Mouse (Mus musculus): ENCODE results near the gene Stra8. TPM values are rescaled to one million over a fixed set of nuclear protein-coding genes. Genes with fewer than 3 reads are reported as not detected.
A peak's percentile ranks its signal among the peaks of the same experiment; 100 is the strongest.

Gene Stra8
- polyA plus RNA-seq, 1 experiment: not detected

DNA sequence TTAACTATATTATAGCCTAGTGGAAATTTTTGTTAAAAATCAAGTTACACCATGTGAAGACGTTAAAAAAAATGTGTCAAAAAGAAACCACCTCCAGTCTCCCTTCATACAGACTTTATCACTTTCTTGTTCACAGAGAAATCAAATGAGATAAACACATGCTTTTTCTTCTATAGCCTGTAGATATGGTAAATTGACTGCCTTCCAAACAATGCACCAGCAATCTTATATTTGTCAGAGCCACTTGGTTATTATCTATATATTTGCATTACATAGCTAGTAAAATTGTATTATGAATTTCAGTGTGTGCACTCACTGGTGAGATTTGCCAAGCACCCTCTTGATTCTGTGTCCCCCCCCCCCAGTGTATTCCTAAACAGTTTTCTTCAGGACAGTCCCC, 12.7 kb downstream of the Stra8 start:
- no peak overlapping the region for H3K4me2 ChIP-seq (ENCODE audit: low read depth)
- H3K36me3 ChIP-seq (ENCODE audit: control insufficient read depth, insufficient read depth): no peaks in the 10 kb centered on the region
- TF ChIP-seq E2F4 (IDR thresholded peaks at IDR 0.05; ENCODE audit: insufficient read depth) (no peak), CEBPB (IDR thresholded peaks at IDR 0.05; ENCODE audit: insufficient read depth, poor library complexity, severe bottlenecking) (no peak), MYOD1 (IDR thresholded peaks at IDR 0.05; ENCODE audit: control insufficient read depth in 1 of 3, insufficient read length in 2 of 3, low read depth in 2 of 3) (no peak), TCF3 (IDR thresholded peaks at IDR 0.05; ENCODE audit: insufficient read length, low read depth) (no peak), SRF (IDR thresholded peaks at IDR 0.05; ENCODE audit: control insufficient read depth, insufficient read length, low read depth) (no peak), POLR2AphosphoS2 (IDR thresholded peaks at IDR 0.05; ENCODE audit: insufficient read length, low read depth) (no peak), MYOG (IDR thresholded peaks at IDR 0.05; ENCODE audit: control insufficient read depth in 1 of 3, insufficient read depth in 1 of 3, insufficient read length in 2 of 3, low read depth in 2 of 3) (no peak), POLR2A (IDR thresholded peaks at IDR 0.05; ENCODE audit: insufficient read length, low read depth) (no peak), USF1 (IDR thresholded peaks at IDR 0.05; ENCODE audit: low read depth) (no peak), TCF12 (IDR thresholded peaks at IDR 0.05; ENCODE audit: insufficient read depth, poor library complexity, severe bottlenecking) (no peak), MAX (IDR thresholded peaks at IDR 0.05; ENCODE audit: low read depth) (no peak)
- H3K4me3 ChIP-seq: no peak overlapping the region
- H3K27me3 ChIP-seq (ENCODE audit: control insufficient read depth, insufficient read depth, insufficient read length): peaks cover 7% of the 10 kb centered on the region
- no peak overlapping the region for H3ac ChIP-seq (ENCODE audit: control insufficient read depth, insufficient read length)
- no peaks in the 10 kb centered on the region for H3K79me2 ChIP-seq (ENCODE audit: control insufficient read depth, insufficient read depth)

DNA sequence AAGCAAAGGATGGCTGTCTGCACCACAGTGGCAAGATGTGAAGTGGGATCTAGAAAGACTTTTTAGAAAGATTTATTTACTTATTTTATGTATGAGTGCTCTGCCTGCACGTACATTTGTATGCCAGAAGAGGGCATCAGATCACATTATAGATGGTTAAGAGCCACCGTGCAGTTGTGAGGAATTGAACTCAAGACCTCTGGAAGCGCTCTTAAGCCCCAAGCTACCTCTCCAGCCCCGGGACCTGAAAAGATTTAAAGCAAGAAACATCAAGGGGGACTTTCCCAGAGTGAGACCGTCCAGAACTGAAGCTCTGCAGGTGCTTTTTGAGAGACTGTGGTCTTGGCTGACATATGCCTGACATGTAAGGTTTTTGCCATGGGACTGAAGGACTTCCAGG, 16.8 kb downstream of the Stra8 start:
- Histone ChIP-seq H3ac (ENCODE audit: control insufficient read depth, insufficient read length) (no peak overlapping the region), H3K4me2 (ENCODE audit: low read depth) (no peak overlapping the region), H3K79me2 (ENCODE audit: control insufficient read depth, insufficient read depth) (no peaks in the 10 kb centered on the region), H3K36me3 (ENCODE audit: control insufficient read depth, insufficient read depth) (no peaks in the 10 kb centered on the region), H3K4me3 (no peak overlapping the region), H3K27me3 (ENCODE audit: control insufficient read depth, insufficient read depth, insufficient read length) (peaks cover 7% of the 10 kb centered on the region)
- no peak for TF ChIP-seq TCF3 (IDR thresholded peaks at IDR 0.05; ENCODE audit: insufficient read length, low read depth)
- no peak for TF ChIP-seq SRF (IDR thresholded peaks at IDR 0.05; ENCODE audit: control insufficient read depth, insufficient read length, low read depth)
- TF ChIP-seq E2F4 (IDR thresholded peaks at IDR 0.05; ENCODE audit: insufficient read depth): no peak

DNA sequence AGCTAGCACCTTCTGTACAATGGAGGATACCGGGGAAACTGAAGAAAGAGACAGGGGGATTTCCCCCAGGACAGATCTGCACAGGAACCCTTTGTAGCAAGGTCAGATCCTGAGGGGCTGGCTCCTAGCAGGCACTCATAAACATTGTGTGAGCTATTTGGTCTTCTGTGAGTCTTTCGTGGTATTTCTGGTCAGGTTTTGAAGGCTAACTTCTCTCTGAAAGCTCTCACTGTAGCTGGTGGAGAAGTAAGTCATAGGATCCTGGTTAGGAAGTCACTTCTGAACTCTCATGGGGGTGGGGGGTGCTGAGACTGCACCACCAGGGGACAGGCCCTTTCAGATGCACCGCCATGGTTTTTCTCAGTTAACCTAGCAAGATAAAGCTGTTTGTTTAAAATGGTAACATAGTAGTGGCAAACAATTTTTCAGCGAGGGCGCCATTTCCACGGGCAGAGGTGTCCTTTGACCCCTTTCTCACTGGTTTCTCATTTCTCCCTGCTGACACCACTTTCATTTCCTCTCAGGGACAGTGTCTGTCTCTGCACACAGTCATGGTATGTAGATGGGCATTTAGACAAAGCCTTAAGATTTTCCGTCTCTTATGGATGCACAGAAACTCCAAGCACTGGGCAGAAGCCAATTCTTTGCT, 18.4 kb downstream of the Stra8 start:
- H3K36me3 ChIP-seq (ENCODE audit: control insufficient read depth, insufficient read depth): no peaks in the 10 kb centered on the region
- peak overlapping the region; percentile 51 for H3K4me2 ChIP-seq (ENCODE audit: low read depth)
- H3K27me3 ChIP-seq (ENCODE audit: control insufficient read depth, insufficient read depth, insufficient read length): peaks cover 7% of the 10 kb centered on the region
- H3K79me2 ChIP-seq (ENCODE audit: control insufficient read depth, insufficient read depth): no peaks in the 10 kb centered on the region
- H3ac ChIP-seq (ENCODE audit: control insufficient read depth, insufficient read length): no peak overlapping the region
- TF ChIP-seq TCF12 (IDR thresholded peaks at IDR 0.05; ENCODE audit: insufficient read depth, poor library complexity, severe bottlenecking): no peak
- no peak for TF ChIP-seq SRF (IDR thresholded peaks at IDR 0.05; ENCODE audit: control insufficient read depth, insufficient read length, low read depth)
- TF ChIP-seq REST (IDR thresholded peaks at IDR 0.05; ENCODE audit: insufficient read depth, insufficient read length): no peak
- no peak for TF ChIP-seq POLR2A (IDR thresholded peaks at IDR 0.05; ENCODE audit: insufficient read length, low read depth)
- TF ChIP-seq TCF3 (IDR thresholded peaks at IDR 0.05; ENCODE audit: insufficient read length, low read depth): no peak
- TF ChIP-seq MYOD1 (IDR thresholded peaks at IDR 0.05; ENCODE audit: control insufficient read depth in 1 of 3, insufficient read length in 2 of 3, low read depth in 2 of 3): no peak
- no peak for TF ChIP-seq MAX (IDR thresholded peaks at IDR 0.05; ENCODE audit: low read depth)
- TF ChIP-seq E2F4 (IDR thresholded peaks at IDR 0.05; ENCODE audit: insufficient read depth): no peak
- TF ChIP-seq MYOG (IDR thresholded peaks at IDR 0.05; ENCODE audit: control insufficient read depth in 1 of 3, insufficient read depth in 1 of 3, insufficient read length in 2 of 3, low read depth in 2 of 3): no peak
- TF ChIP-seq USF1 (IDR thresholded peaks at IDR 0.05; ENCODE audit: low read depth): no peak
- no peak for TF ChIP-seq CEBPB (IDR thresholded peaks at IDR 0.05; ENCODE audit: insufficient read depth, poor library complexity, severe bottlenecking)
- H3K4me3 ChIP-seq: no peak overlapping the region

DNA sequence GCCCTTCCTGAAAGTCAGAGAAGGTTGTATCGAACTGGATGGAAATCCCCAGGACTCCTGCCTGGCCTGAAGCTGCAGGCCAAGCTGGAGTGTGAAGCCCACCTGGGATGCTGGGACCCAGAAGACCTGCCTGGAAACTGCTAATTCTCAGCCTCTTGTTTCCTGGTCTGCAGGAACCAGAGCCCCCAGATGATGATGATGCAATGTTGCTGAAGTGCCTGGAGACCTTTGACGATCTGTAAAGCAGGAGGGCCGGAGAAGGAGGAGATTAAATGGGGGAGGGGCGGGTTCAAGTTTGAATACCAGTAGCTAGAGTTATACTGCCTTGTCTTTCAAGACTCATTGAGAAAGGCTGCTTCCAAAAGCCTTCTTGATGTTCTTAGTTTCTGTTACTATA, 19.0 kb downstream of the Stra8 start:
- peaks cover 4% of the 10 kb centered on the region for H3K27me3 ChIP-seq (ENCODE audit: control insufficient read depth, insufficient read depth, insufficient read length)
- peak overlapping the region; percentile 51 for H3K4me2 ChIP-seq (ENCODE audit: low read depth)
- H3K36me3 ChIP-seq (ENCODE audit: control insufficient read depth, insufficient read depth): no peaks in the 10 kb centered on the region
- no peaks in the 10 kb centered on the region for H3K79me2 ChIP-seq (ENCODE audit: control insufficient read depth, insufficient read depth)
- no peak overlapping the region for H3K4me3 ChIP-seq
- peak; percentile 52; the same call in 1 of the 2 replicates for TF ChIP-seq CEBPB (IDR thresholded peaks at IDR 0.05; ENCODE audit: insufficient read depth, poor library complexity, severe bottlenecking)
- no peak for TF ChIP-seq REST (IDR thresholded peaks at IDR 0.05; ENCODE audit: insufficient read depth, insufficient read length)
- no peak overlapping the region for H3ac ChIP-seq (ENCODE audit: control insufficient read depth, insufficient read length)

DNA sequence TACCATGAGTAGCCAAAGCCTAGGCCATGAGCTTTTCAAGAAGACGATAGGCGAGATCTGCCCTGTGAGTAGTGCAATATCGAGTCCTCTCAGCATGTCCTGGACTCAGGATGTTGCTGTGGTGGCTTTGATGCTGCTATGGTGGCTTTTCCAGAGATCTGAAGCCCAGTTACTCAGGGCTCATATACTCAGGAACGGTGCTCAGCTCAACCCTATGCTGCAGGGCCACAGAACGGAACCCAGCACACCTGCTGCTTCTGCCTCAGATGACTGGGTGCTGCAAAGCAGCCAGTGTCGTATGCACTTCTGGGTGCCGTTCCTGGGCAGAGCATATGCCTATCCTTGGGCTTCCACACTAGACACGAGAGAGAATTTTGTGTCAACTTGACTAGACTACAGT, 19.5 kb downstream of the Stra8 start:
- no peak overlapping the region for H3K4me3 ChIP-seq
- no peak overlapping the region for H3K4me2 ChIP-seq (ENCODE audit: low read depth)
- no peaks in the 10 kb centered on the region for H3K36me3 ChIP-seq (ENCODE audit: control insufficient read depth, insufficient read depth)
- no peak overlapping the region for H3ac ChIP-seq (ENCODE audit: control insufficient read depth, insufficient read length)
- no peaks in the 10 kb centered on the region for H3K27me3 ChIP-seq (ENCODE audit: control insufficient read depth, insufficient read depth, insufficient read length)
- no peak for TF ChIP-seq POLR2AphosphoS2 (IDR thresholded peaks at IDR 0.05; ENCODE audit: insufficient read length, low read depth)
- no peak for TF ChIP-seq MYOD1 (IDR thresholded peaks at IDR 0.05; ENCODE audit: control insufficient read depth in 1 of 3, insufficient read length in 2 of 3, low read depth in 2 of 3)
- no peak for TF ChIP-seq REST (IDR thresholded peaks at IDR 0.05; ENCODE audit: insufficient read depth, insufficient read length)
- no peak for TF ChIP-seq TCF12 (IDR thresholded peaks at IDR 0.05; ENCODE audit: insufficient read depth, poor library complexity, severe bottlenecking)
- TF ChIP-seq SRF (IDR thresholded peaks at IDR 0.05; ENCODE audit: control insufficient read depth, insufficient read length, low read depth): no peak
- no peak for TF ChIP-seq E2F4 (IDR thresholded peaks at IDR 0.05; ENCODE audit: insufficient read depth)
- TF ChIP-seq MYOG (IDR thresholded peaks at IDR 0.05; ENCODE audit: control insufficient read depth in 1 of 3, insufficient read depth in 1 of 3, insufficient read length in 2 of 3, low read depth in 2 of 3): no peak
- no peak for TF ChIP-seq TCF3 (IDR thresholded peaks at IDR 0.05; ENCODE audit: insufficient read length, low read depth)
- no peak for TF ChIP-seq USF1 (IDR thresholded peaks at IDR 0.05; ENCODE audit: low read depth)
- no peak for TF ChIP-seq POLR2A (IDR thresholded peaks at IDR 0.05; ENCODE audit: insufficient read length, low read depth)
- no peak for TF ChIP-seq CEBPB (IDR thresholded peaks at IDR 0.05; ENCODE audit: insufficient read depth, poor library complexity, severe bottlenecking)
- no peak for TF ChIP-seq MAX (IDR thresholded peaks at IDR 0.05; ENCODE audit: low read depth)
- H3K79me2 ChIP-seq (ENCODE audit: control insufficient read depth, insufficient read depth): no peaks in the 10 kb centered on the region

All from myocyte (in vitro differentiated cells).